Mouse (Mus musculus) effector memory CD4-positive, alpha-beta T cell, adult 7 months (primary cell): ENCODE measurements around the gene Gcn1l1. TPM values are rescaled to one million over a fixed set of nuclear protein-coding genes. Genes with fewer than 3 reads are reported as not detected.

Experiments
- polyA plus RNA-seq: library from polyadenylated mRNA; unstranded; fragments of 100-300 nt; shearing (Covaris generic); gene quantifications from one replicate; pipeline ENCODE4 v1.2.1, GENCODE M21; 2017

Gene Gcn1l1
- 51.8 TPM for polyA plus RNA-seq

DNA sequence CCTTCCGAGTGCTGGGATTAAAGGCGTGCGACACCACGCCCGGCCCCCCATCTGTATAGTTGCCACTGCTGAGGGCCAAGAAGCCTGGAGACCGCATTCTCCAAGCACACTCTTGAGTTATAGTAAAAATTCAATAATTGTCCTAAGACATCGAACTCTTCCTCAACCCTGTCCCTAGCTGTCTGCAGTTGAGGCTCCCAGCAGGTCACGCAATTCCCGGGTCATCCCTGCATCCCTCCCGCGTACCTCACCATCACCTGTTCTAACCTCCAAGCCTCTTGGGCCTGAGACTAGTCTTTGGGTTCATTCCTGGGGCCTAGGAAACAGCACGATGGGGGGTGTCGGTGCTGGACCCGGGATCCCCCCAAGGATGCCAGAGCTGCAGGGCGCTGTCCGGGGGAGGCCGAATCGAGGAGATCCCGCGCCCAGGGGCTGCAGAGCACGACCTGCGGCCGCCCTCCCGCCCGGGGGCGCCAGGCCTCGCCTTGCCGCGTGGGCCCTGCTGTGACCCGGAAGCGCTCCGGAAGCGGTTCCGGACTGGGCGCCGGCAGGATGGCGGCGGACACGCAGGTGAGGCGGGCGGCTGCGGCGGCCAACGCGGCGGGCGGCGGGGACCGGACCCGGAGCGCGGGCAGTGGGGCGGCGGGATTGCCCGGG, at the start of gene Gcn1l1:
TSS of gene Gcn1l1 (plus strand) at position 518 of the 657 bp plus-strand sequence.

DNA sequence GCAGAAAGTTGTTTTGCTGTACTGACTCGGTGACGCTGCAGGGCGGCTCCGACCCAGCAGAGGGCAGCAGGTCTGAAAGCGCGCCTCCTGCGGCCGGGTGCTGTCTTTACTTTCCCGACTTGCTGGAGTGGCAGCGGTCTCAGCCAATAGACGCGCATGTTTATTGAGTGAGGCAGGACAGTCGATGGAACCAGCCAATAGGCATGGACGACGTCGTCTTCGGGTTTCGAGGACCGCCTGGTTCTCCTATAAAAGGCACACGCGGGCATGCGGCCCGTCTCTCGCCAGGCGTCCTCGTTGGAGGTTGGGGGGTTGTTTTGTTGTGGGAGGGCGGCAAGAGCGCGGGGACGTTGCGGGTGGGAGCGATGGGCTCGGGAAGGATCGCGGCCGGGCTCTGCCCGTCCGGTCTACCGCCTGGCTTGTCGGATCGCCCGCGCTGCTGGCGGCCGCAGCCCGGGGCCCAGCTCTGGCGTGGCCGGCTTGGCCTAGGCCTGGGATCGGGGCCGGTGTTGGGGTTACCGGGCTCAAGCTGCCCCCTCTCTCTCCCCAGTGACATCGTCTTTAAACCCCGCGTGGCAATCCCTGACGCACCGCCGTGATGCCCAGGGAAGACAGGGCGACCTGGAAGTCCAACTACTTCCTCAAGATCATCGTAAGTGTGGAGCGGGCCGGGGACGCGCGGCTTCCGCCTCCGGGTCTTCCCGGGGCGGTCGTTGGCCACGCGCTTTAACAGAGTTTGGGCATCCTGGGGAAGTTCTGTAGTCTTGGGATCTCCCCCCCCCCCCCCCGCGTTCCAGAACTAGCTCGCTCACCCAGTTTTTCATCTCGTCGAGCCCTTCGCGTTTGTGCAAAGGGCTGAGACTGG, 5.6 kb upstream of the Gcn1l1 start, which contains the start of gene Rplp0:
TSS of gene Rplp0 (plus strand) at position 231 of the 865 bp plus-strand sequence.

GRCm38 (mm10) chr5:115631505-115632357, 66.7 kb downstream of the Gcn1l1 start, which contains the start of gene Rab35:
Gene Rab35 (plus strand): TSS chr5:115631908.

Other genes with a start within 250 kb of the Gcn1l1 start
- gene Srsf9, start 238.1 kb upstream of the Gcn1l1 start, polyA plus RNA-seq: 88.6 TPM
- 5.5 TPM for gene Gatc, start 224.1 kb upstream of the Gcn1l1 start, polyA plus RNA-seq
- 22.9 TPM for gene Triap1, start 224.0 kb upstream of the Gcn1l1 start, polyA plus RNA-seq
- gene Cox6a1, start 216.3 kb upstream of the Gcn1l1 start, polyA plus RNA-seq: 459 TPM
- 0.27 TPM for gene Msi1, start 135.7 kb upstream of the Gcn1l1 start, polyA plus RNA-seq
- not detected for gene Pla2g1b, start 99.0 kb upstream of the Gcn1l1 start, polyA plus RNA-seq
- 14.3 TPM for gene Sirt4, start 80.5 kb upstream of the Gcn1l1 start, polyA plus RNA-seq
- 64.8 TPM for gene Pxn, start 58.6 kb upstream of the Gcn1l1 start, polyA plus RNA-seq
- 2,084 TPM for gene Rplp0, start 5.8 kb upstream of the Gcn1l1 start, polyA plus RNA-seq
- gene Rab35, start 66.7 kb downstream of the Gcn1l1 start, polyA plus RNA-seq: 15.8 TPM
- gene Bicdl1, start 166.4 kb downstream of the Gcn1l1 start, polyA plus RNA-seq: 64.4 TPM